Mouse (Mus musculus) heart, embryonic 15.5 days (tissue): ENCODE measurements around the gene Gnaz. TPM values are rescaled to one million over a fixed set of nuclear protein-coding genes. Genes with fewer than 3 reads are reported as not detected.

Experiments
- ATAC-seq: fragments of 200-750 bp; cut with Nextera tagmentation; replicated peaks from 2 replicates; pipeline ENCODE4 v1.8.0; 2017; ENCODE audit warnings: low read depth, moderate TSS enrichment; ENCODE audit not compliant: insufficient number of reproducible peaks, insufficient read depth, low FRiP score
- H3K27ac ChIP-seq: fragments of 300-500 bp; sonication (generic); 2 replicates; pipeline ENCODE4 v1.5.1; 2015; ENCODE audit warnings: mild to moderate bottlenecking, inconsistent platforms
- H3K27me3 ChIP-seq: fragments of 300-500 bp; sonication (generic); 2 replicates; pipeline ENCODE4 v1.6.1; 2015; ENCODE audit warnings: inconsistent platforms
- H3K36me3 ChIP-seq: fragments of 300-500 bp; sonication (generic); 2 replicates; pipeline ENCODE4 v1.6.1; 2015; ENCODE audit warnings: mild to moderate bottlenecking, inconsistent platforms
- H3K4me1 ChIP-seq: fragments of 300-500 bp; sonication (generic); replicated peaks from 2 replicates; pipeline ENCODE4 v1.6.1; 2015; ENCODE audit warnings: inconsistent platforms
- H3K4me2 ChIP-seq: fragments of 300-500 bp; sonication (generic); 2 replicates; pipeline ENCODE4 v1.6.1; 2015; ENCODE audit warnings: inconsistent platforms, mild to moderate bottlenecking, moderate library complexity
- H3K4me3 ChIP-seq: fragments of 300-500 bp; sonication (generic); 2 replicates; pipeline ENCODE4 v1.5.1; 2015; ENCODE audit warnings: mild to moderate bottlenecking, inconsistent platforms
- H3K9ac ChIP-seq: fragments of 300-500 bp; sonication (generic); 2 replicates; pipeline ENCODE4 v1.6.1; 2015; ENCODE audit warnings: mild to moderate bottlenecking, inconsistent platforms
- H3K9me3 ChIP-seq: fragments of 300-500 bp; sonication (generic); replicated peaks from 2 replicates; pipeline ENCODE4 v1.6.1; 2016; ENCODE audit warnings: inconsistent platforms
- WGBS: fragments of 180-500 bp; shearing (Covaris S2); methylation state at CpG from one replicate; pipeline ENCODE4 v1.1.7; 2015; ENCODE audit warnings: mixed read lengths; 5-methylcytosine and 5-hydroxymethylcytosine counted together
- polyA plus RNA-seq: library from polyadenylated mRNA; unstranded; fragments of >200 nt; fragmentation: Nextera tagmentation; extraction: Ambion mirVana; gene quantifications from 2 replicates; pipeline ENCODE4 v1.2.1, GENCODE M21; 2015

Gene Gnaz
- polyA plus RNA-seq, 1 experiment from 2014 or later = 1.2 TPM

GRCm38 (mm10) chr10:74932487-74932886 lies 34.5 kb upstream of the Gnaz start:
- H3K27ac ChIP-seq = no peak overlapping the region
- no peak for ATAC-seq
- H3K4me3 ChIP-seq = no peak overlapping the region
- H3K4me1 ChIP-seq = no peaks in the 10 kb centered on the region
- H3K4me2 ChIP-seq = no peak overlapping the region
- H3K36me3 ChIP-seq = no peaks in the 10 kb centered on the region
- 78% methylated on average over 6 of the region's 6 CpGs for WGBS
- H3K27me3 ChIP-seq = peaks cover 14% of the 10 kb centered on the region
- H3K9ac ChIP-seq = no peak overlapping the region
- H3K9me3 ChIP-seq = no peaks in the 10 kb centered on the region

- Histone ChIP-seq H3K4me1 (no peaks in the 10 kb centered on the region), H3K9me3 (no peaks in the 10 kb centered on the region), H3K27me3 (peaks cover 14% of the 10 kb centered on the region), H3K9ac (no peak overlapping the region), H3K27ac (no peak overlapping the region), H3K4me3 (no peak overlapping the region), H3K36me3 (no peaks in the 10 kb centered on the region), H3K4me2 (no peak overlapping the region)
- ATAC-seq = no peak
- 80% methylated on average over 19 of the region's 19 CpGs for WGBS
Measured at GRCm38 (mm10) chr10:74933548-74934190, 33.3 kb upstream of the Gnaz start.

- no peak for ATAC-seq
- Histone ChIP-seq H3K9ac (no peak overlapping the region), H3K4me2 (no peak overlapping the region), H3K27ac (no peak overlapping the region), H3K4me1 (no peaks in the 10 kb centered on the region), H3K27me3 (peaks cover 14% of the 10 kb centered on the region), H3K9me3 (no peaks in the 10 kb centered on the region), H3K36me3 (no peaks in the 10 kb centered on the region), H3K4me3 (no peak overlapping the region)
- 77% methylated on average over 12 of the region's 12 CpGs for WGBS
Measured at GRCm38 (mm10) chr10:74934521-74934920, 32.5 kb upstream of the Gnaz start.

GRCm38 (mm10) chr10:74935016-74935415 lies 32.0 kb upstream of the Gnaz start:
- no peak for ATAC-seq
- Histone ChIP-seq H3K27ac (no peak overlapping the region), H3K4me2 (no peak overlapping the region), H3K4me3 (no peak overlapping the region), H3K9me3 (no peaks in the 10 kb centered on the region), H3K4me1 (no peaks in the 10 kb centered on the region), H3K9ac (no peak overlapping the region), H3K27me3 (peaks cover 18% of the 10 kb centered on the region), H3K36me3 (no peaks in the 10 kb centered on the region)
- 23% methylated on average over 6 of the region's 6 CpGs for WGBS

GRCm38 (mm10) chr10:74937003-74937790 lies 29.8 kb upstream of the Gnaz start:
- 76% methylated on average over 10 of the region's 10 CpGs for WGBS

GRCm38 (mm10) chr10:74938410-74938809 lies 28.6 kb upstream of the Gnaz start:
- Histone ChIP-seq H3K36me3 (no peaks in the 10 kb centered on the region), H3K9ac (no peak overlapping the region), H3K9me3 (no peaks in the 10 kb centered on the region), H3K4me3 (no peak overlapping the region), H3K27me3 (peaks cover 14% of the 10 kb centered on the region), H3K27ac (no peak overlapping the region), H3K4me2 (no peak overlapping the region), H3K4me1 (no peaks in the 10 kb centered on the region)
- 55% methylated on average over 5 of the region's 5 CpGs for WGBS
- ATAC-seq = no peak

More at GRCm38 (mm10) chr10:74937003-74937790, 29.8 kb upstream of the Gnaz start:
- no peak for ATAC-seq
- Histone ChIP-seq H3K27ac (no peak overlapping the region), H3K27me3 (peaks cover 18% of the 10 kb centered on the region), H3K36me3 (no peaks in the 10 kb centered on the region), H3K4me1 (no peaks in the 10 kb centered on the region), H3K4me3 (no peak overlapping the region), H3K9ac (no peak overlapping the region), H3K4me2 (no peak overlapping the region), H3K9me3 (no peaks in the 10 kb centered on the region)

GRCm38 (mm10) chr10:74939300-74939699 lies 27.7 kb upstream of the Gnaz start:
- H3K4me2 ChIP-seq = no peak overlapping the region
- H3K9me3 ChIP-seq = no peaks in the 10 kb centered on the region
- H3K27me3 ChIP-seq = 0 out of 2 replicates have a peak, but pooled peaks cover 9% of the 10 kb centered on the region
- no peak overlapping the region for H3K4me3 ChIP-seq
- 51% methylated on average over 3 of the region's 3 CpGs for WGBS
- H3K9ac ChIP-seq = no peak overlapping the region
- H3K27ac ChIP-seq = no peak overlapping the region
- H3K36me3 ChIP-seq = no peaks in the 10 kb centered on the region
- H3K4me1 ChIP-seq = no peaks in the 10 kb centered on the region
- ATAC-seq = no peak

- Histone ChIP-seq H3K27me3 (0 out of 2 replicates have a peak, but pooled peaks cover 9% of the 10 kb centered on the region), H3K9ac (no peak overlapping the region), H3K36me3 (no peaks in the 10 kb centered on the region), H3K4me2 (no peak overlapping the region), H3K9me3 (no peaks in the 10 kb centered on the region), H3K27ac (no peak overlapping the region), H3K4me3 (no peak overlapping the region), H3K4me1 (no peaks in the 10 kb centered on the region)
- 93% methylated on average over 1 of the region's 1 CpGs for WGBS
- ATAC-seq = no peak
Measured at GRCm38 (mm10) chr10:74940795-74941194, 26.2 kb upstream of the Gnaz start.

- Histone ChIP-seq H3K4me1 (no peaks in the 10 kb centered on the region), H3K9ac (no peak overlapping the region), H3K36me3 (no peaks in the 10 kb centered on the region), H3K4me3 (no peak overlapping the region), H3K27ac (no peak overlapping the region), H3K9me3 (no peaks in the 10 kb centered on the region), H3K4me2 (no peak overlapping the region), H3K27me3 (peaks cover 16% of the 10 kb centered on the region)
- ATAC-seq = no peak
- 47% methylated on average over 9 of the region's 9 CpGs for WGBS
Measured at GRCm38 (mm10) chr10:74952830-74953443, 14.0 kb upstream of the Gnaz start.

GRCm38 (mm10) chr10:74964380-74964779 lies 2.6 kb upstream of the Gnaz start:
- H3K9ac ChIP-seq = no peak overlapping the region
- peaks cover 13% of the 10 kb centered on the region for H3K4me1 ChIP-seq
- no peak for ATAC-seq
- H3K27me3 ChIP-seq = peaks cover 42% of the 10 kb centered on the region
- H3K9me3 ChIP-seq = no peaks in the 10 kb centered on the region
- no peak overlapping the region for H3K4me3 ChIP-seq
- WGBS = 66% methylated on average over 1 of the region's 1 CpGs
- no peaks in the 10 kb centered on the region for H3K36me3 ChIP-seq
- no peak overlapping the region for H3K4me2 ChIP-seq
- H3K27ac ChIP-seq = no peak overlapping the region

- ATAC-seq = no peak
- H3K27ac ChIP-seq = no peak overlapping the region
- no peaks in the 10 kb centered on the region for H3K9me3 ChIP-seq
- H3K4me1 ChIP-seq = peaks cover 13% of the 10 kb centered on the region
- H3K4me3 ChIP-seq = peak overlapping the region; percentile 63
- H3K9ac ChIP-seq = peak overlapping the region; percentile 55
- WGBS = 8% methylated on average over 25 of the region's 25 CpGs
- peaks cover 52% of the 10 kb centered on the region for H3K27me3 ChIP-seq
- H3K4me2 ChIP-seq = peak overlapping the region; percentile 98
- H3K36me3 ChIP-seq = no peaks in the 10 kb centered on the region
Measured at GRCm38 (mm10) chr10:74967651-74968267, 782 bp downstream of the Gnaz start.
